Mouse (Mus musculus) neural tube, embryonic 11.5 days (tissue): ENCODE results near the gene Rtn1. TPM values are rescaled to one million over a fixed set of nuclear protein-coding genes. Genes with fewer than 3 reads are reported as not detected.

Experiments used
- ATAC-seq: fragments of 200-750 bp; cut with Nextera tagmentation; 2 replicates; pipeline ENCODE4 v1.8.0; 2017; ENCODE audit warnings: moderate number of reproducible peaks, mild to moderate bottlenecking, moderate TSS enrichment, moderate library complexity; ENCODE audit not compliant: insufficient read depth, low FRiP score, low TSS enrichment
- DNase-seq: peaks from one replicate; pipeline ENCODE4 v3.0.0-alpha.2; 2015; ENCODE audit warnings: low spot score
- H3K27ac ChIP-seq: fragments of 300-500 bp; sonication (generic); 2 replicates; pipeline ENCODE4 v1.5.1; 2014; ENCODE audit warnings: low read depth, mild to moderate bottlenecking, low read length
- H3K27me3 ChIP-seq: fragments of 300-500 bp; sonication (generic); 2 replicates; pipeline ENCODE4 v1.6.1; 2014; ENCODE audit warnings: mild to moderate bottlenecking, low read length, mixed read lengths; ENCODE audit not compliant: control insufficient read depth, insufficient read depth
- H3K36me3 ChIP-seq: fragments of 300-500 bp; sonication (generic); 2 replicates; pipeline ENCODE4 v1.6.1; 2014; ENCODE audit warnings: mild to moderate bottlenecking, low read length, moderate library complexity, mixed read lengths; ENCODE audit not compliant: control insufficient read depth, insufficient read depth
- H3K4me1 ChIP-seq: fragments of 300-500 bp; sonication (generic); 2 replicates; pipeline ENCODE4 v1.6.1; 2014; ENCODE audit warnings: low read length, mixed read lengths; ENCODE audit not compliant: control insufficient read depth, insufficient read depth
- H3K4me2 ChIP-seq: fragments of 300-500 bp; sonication (generic); 2 replicates; pipeline ENCODE4 v1.6.1; 2014; ENCODE audit warnings: low read depth, mild to moderate bottlenecking, moderate library complexity
- H3K4me3 ChIP-seq: fragments of 300-500 bp; sonication (generic); 2 replicates; pipeline ENCODE4 v1.5.1; 2014; ENCODE audit warnings: low read depth, low read length
- H3K9ac ChIP-seq: fragments of 300-500 bp; sonication (generic); 2 replicates; pipeline ENCODE4 v1.6.1; 2014; ENCODE audit warnings: mild to moderate bottlenecking, low read length
- H3K9me3 ChIP-seq: fragments of 300-500 bp; sonication (generic); 2 replicates; pipeline ENCODE4 v1.6.1; 2016; ENCODE audit warnings: low read length; ENCODE audit not compliant: control insufficient read depth
- WGBS: fragments of 180-500 bp; shearing (Covaris S2); extraction: QIAGEN DNeasy Blood & Tissue Kit; methylation state at CpG from one replicate; pipeline ENCODE4 v1.1.7; 2014; 5-methylcytosine and 5-hydroxymethylcytosine counted together
- polyA plus RNA-seq: library from polyadenylated mRNA; unstranded; fragments of >200 nt; fragmentation: Nextera tagmentation; extraction: Ambion mirVana; gene quantifications from 2 replicates; pipeline ENCODE4 v1.2.1, GENCODE M21; 2014

Rtn1 gene
- polyA plus RNA-seq, 1 experiment from 2014 or later: 504 TPM

GRCm38 (mm10) chr12:72237251-72237650 lies 171.6 kb downstream of the Rtn1 start:
- Histone ChIP-seq H3K4me2 (no peak overlapping the region; the same call in 1 of the 2 replicates), H3K36me3 (no peaks in the 10 kb centered on the region), H3K4me3 (no peak overlapping the region), H3K27me3 (peaks cover 5% of the 10 kb centered on the region; the same call in 1 of the 2 replicates), H3K9me3 (no peaks in the 10 kb centered on the region), H3K27ac (no peak overlapping the region), H3K9ac (no peak overlapping the region), H3K4me1 (0 out of 2 replicates have a peak, but pooled peaks cover 6% of the 10 kb centered on the region)
- ATAC-seq: no peak
- DNase-seq: no peak
- 81% methylated on average over 2 of the region's 2 CpGs for WGBS

GRCm38 (mm10) chr12:72236564-72237011 lies 172.3 kb downstream of the Rtn1 start:
- WGBS: under 1% methylated on average over 56 of the region's 56 CpGs
- Histone ChIP-seq H3K9ac (peak overlapping the region; percentile 76), H3K36me3 (no peaks in the 10 kb centered on the region), H3K27me3 (peaks cover 5% of the 10 kb centered on the region; the same call in 1 of the 2 replicates), H3K9me3 (no peaks in the 10 kb centered on the region), H3K4me3 (peak overlapping the region; percentile 48), H3K4me1 (0 out of 2 replicates have a peak, but pooled peaks cover 6% of the 10 kb centered on the region), H3K27ac (peak overlapping the region; percentile 74), H3K4me2 (peak overlapping the region; percentile 46)
- DNase-seq (peak; percentile 94), ATAC-seq (peak; percentile 93)

GRCm38 (mm10) chr12:72235621-72236351 lies 173.1 kb downstream of the Rtn1 start:
- 0 out of 2 replicates have a peak, but pooled peaks cover 6% of the 10 kb centered on the region for H3K4me1 ChIP-seq
- H3K27ac ChIP-seq: peak overlapping the region; percentile 74
- H3K9me3 ChIP-seq: no peaks in the 10 kb centered on the region
- no peak for ATAC-seq
- peak overlapping the region; percentile 76 for H3K9ac ChIP-seq
- H3K27me3 ChIP-seq: peaks cover 5% of the 10 kb centered on the region; the same call in 1 of the 2 replicates
- peak overlapping the region; percentile 48 for H3K4me3 ChIP-seq
- peak; percentile 65 for DNase-seq
- peak overlapping the region; percentile 46 for H3K4me2 ChIP-seq
- H3K36me3 ChIP-seq: no peaks in the 10 kb centered on the region
- 36% methylated on average over 12 of the region's 12 CpGs for WGBS

- no peak for DNase-seq
- H3K27me3 ChIP-seq: peaks cover 5% of the 10 kb centered on the region; the same call in 1 of the 2 replicates
- 77% methylated on average over 9 of the region's 9 CpGs for WGBS
Observed at GRCm38 (mm10) chr12:72234966-72235365, 173.9 kb downstream of the Rtn1 start.

GRCm38 (mm10) chr12:72234151-72234550 lies 174.7 kb downstream of the Rtn1 start:
- peaks cover 5% of the 10 kb centered on the region; the same call in 1 of the 2 replicates for H3K27me3 ChIP-seq
- DNase-seq (no peak), ATAC-seq (no peak)
- no peak overlapping the region for H3K9ac ChIP-seq
- H3K36me3 ChIP-seq: no peaks in the 10 kb centered on the region
- no peaks in the 10 kb centered on the region for H3K9me3 ChIP-seq
- peak overlapping the region; percentile 48 for H3K4me3 ChIP-seq
- peak overlapping the region; percentile 40 for H3K4me2 ChIP-seq
- H3K27ac ChIP-seq: no peak overlapping the region
- H3K4me1 ChIP-seq: 0 out of 2 replicates have a peak, but pooled peaks cover 6% of the 10 kb centered on the region
- 90% methylated on average over 3 of the region's 3 CpGs for WGBS

More at GRCm38 (mm10) chr12:72234966-72235365, 173.9 kb downstream of the Rtn1 start:
- Histone ChIP-seq H3K4me3 (peak overlapping the region; percentile 48), H3K9me3 (no peaks in the 10 kb centered on the region), H3K36me3 (no peaks in the 10 kb centered on the region), H3K4me1 (0 out of 2 replicates have a peak, but pooled peaks cover 6% of the 10 kb centered on the region), H3K27ac (no peak overlapping the region), H3K4me2 (peak overlapping the region; percentile 40), H3K9ac (peak overlapping the region; percentile 53)
- ATAC-seq: no peak

- peak overlapping the region; percentile 40 for H3K4me2 ChIP-seq
- H3K27ac ChIP-seq: no peak overlapping the region
- no peaks in the 10 kb centered on the region for H3K9me3 ChIP-seq
- 0 out of 2 replicates have a peak, but pooled peaks cover 6% of the 10 kb centered on the region for H3K4me1 ChIP-seq
- 63% methylated on average over 19 of the region's 19 CpGs for WGBS
- ATAC-seq: no peak
- H3K9ac ChIP-seq: no peak overlapping the region
- H3K4me3 ChIP-seq: peak overlapping the region; percentile 48
- DNase-seq: peak; percentile 31
- peaks cover 5% of the 10 kb centered on the region; the same call in 1 of the 2 replicates for H3K27me3 ChIP-seq
- no peaks in the 10 kb centered on the region for H3K36me3 ChIP-seq
Observed at GRCm38 (mm10) chr12:72232826-72233790, 175.7 kb downstream of the Rtn1 start.

- ATAC-seq (no peak), DNase-seq (no peak)
- 78% methylated on average over 3 of the region's 3 CpGs for WGBS
- H3K9me3 ChIP-seq: no peaks in the 10 kb centered on the region
- no peak overlapping the region for H3K9ac ChIP-seq
- no peaks in the 10 kb centered on the region for H3K27me3 ChIP-seq
- H3K4me1 ChIP-seq: 0 out of 2 replicates have a peak, but pooled peaks cover 6% of the 10 kb centered on the region
- H3K27ac ChIP-seq: no peak overlapping the region
- H3K4me3 ChIP-seq: no peak overlapping the region
- no peaks in the 10 kb centered on the region for H3K36me3 ChIP-seq
- no peak overlapping the region; the same call in 1 of the 2 replicates for H3K4me2 ChIP-seq
Observed at GRCm38 (mm10) chr12:72232176-72232575, 176.7 kb downstream of the Rtn1 start.

- Histone ChIP-seq H3K4me1 (0 out of 2 replicates have a peak, but pooled peaks cover 6% of the 10 kb centered on the region), H3K36me3 (no peaks in the 10 kb centered on the region), H3K4me3 (no peak overlapping the region), H3K4me2 (no peak overlapping the region), H3K27ac (no peak overlapping the region), H3K9ac (no peak overlapping the region), H3K9me3 (no peaks in the 10 kb centered on the region), H3K27me3 (no peaks in the 10 kb centered on the region)
- ATAC-seq (no peak), DNase-seq (no peak)
- 71% methylated on average over 8 of the region's 8 CpGs for WGBS
Observed at GRCm38 (mm10) chr12:72229451-72230196, 179.2 kb downstream of the Rtn1 start.
